Mouse (Mus musculus): Measurements from ENCODE around the gene Lrrc47.

DNA sequence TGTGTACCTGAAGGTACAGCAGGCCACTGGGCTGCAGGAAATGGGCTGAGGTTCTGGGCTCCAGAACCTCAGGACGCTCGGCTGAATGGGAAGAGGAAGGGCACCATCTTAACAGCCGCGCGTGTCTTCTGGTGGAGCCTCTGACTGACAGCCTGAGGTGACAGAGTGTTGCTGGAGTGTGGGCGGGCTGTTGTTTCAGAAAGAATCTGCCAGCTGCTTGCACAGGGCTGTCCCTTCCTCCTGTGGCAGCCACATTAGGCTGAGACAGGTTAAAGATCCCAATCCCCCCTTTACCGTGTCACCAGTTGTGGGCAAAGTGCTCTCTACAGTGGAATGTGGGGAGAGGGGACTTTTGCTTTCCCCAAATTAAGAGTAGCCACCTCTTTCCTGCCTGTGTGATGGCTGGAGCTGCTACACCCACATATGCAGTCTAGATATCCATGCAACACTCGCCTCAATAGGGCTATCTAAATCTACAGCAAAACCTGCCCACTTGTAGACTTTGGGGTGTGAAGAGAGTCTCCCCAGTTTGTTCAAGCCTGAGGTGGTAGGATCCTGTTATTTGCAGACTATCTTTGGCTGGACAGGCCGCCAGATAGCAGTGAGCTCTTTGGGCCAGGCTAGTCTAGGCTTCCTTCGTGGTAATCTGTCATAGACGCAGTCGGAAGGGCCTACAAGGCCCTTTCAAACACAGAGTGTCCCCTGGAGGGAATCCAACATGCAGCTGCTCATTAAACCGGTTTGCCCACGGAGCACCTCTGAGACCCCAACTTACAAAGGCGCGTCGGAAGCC, 13.4 kb downstream of the Lrrc47 start:
- no peak for TF ChIP-seq CTCF (IDR thresholded peaks at IDR 0.05; ENCODE audit: low read depth, low read length)
- TF ChIP-seq POLR2A (IDR thresholded peaks at IDR 0.05; ENCODE audit: extremely low read depth, insufficient read depth, low read length): no peak
